Mouse (Mus musculus) kidney, adult 2 months (tissue): Measurements from ENCODE around the gene Hist3h2a.

Experiments used
- CTCF ChIP-seq: fragments of 200-500 bp; conservative IDR thresholded peaks from 2 replicates; pipeline ENCODE4 v1.5.1; 2011; ENCODE audit warnings: low read depth, mild to moderate bottlenecking, control low read depth, low read length, moderate library complexity, mixed read lengths; ENCODE audit not compliant: insufficient read depth, insufficient read length
- POLR2A ChIP-seq: fragments of 200-500 bp; IDR thresholded peaks from one replicate; pipeline ENCODE4 v1.6.1; 2011; ENCODE audit warnings: low read depth, low read length, control low read depth

DNA sequence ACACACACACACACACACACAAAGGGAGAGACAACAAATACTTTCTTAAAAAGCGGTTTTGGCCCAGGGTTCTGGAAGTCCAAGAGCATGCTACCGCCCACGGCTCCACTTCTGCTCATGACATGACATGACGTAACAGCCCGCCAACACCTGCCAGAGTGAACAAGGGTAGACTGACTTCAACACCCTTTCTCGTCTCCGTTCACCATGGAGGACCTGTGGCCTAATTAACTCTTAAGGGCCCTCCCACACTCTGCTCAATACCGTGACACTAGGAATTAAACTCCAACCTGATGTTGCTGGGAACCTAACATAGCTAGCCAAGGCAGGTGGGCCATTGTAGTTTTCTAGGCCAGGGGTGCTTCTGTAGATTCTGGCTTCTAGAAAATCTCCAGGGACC is 14.5 kb downstream of the Hist3h2a start:
- TF ChIP-seq CTCF (no peak), POLR2A (no peak)
